Mouse (Mus musculus): ENCODE results near the gene 9230112D13Rik. TPM values are rescaled to one million over a fixed set of nuclear protein-coding genes. Genes with fewer than 3 reads are reported as not detected.

The 9230112D13Rik gene
- polyA plus RNA-seq, 1 experiment from 2014 or later = not detected

DNA sequence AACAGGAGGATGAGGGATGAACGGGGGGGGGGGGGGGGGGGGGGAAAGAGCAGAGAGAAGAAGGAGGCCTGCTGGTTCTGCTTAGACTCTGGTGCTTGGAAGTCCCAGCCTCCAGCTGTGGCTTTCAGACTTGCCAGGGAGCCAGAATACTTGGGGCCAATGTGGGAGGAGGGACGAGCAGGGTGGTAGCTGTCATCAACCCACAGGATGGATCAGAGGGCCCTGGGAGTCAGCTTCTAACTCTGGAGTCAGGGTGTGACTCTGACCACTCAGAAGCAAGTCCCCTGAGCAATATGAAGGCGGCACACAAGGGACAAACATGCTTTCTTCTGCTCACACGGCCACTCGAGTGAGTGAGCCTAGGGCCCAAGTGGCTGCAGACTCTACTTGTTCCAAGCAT lies 42.0 kb upstream of the 9230112D13Rik start:
- H3K4me2 ChIP-seq (ENCODE audit: low read depth, low read length) = no peak overlapping the region
- H3K36me3 ChIP-seq (ENCODE audit: control insufficient read depth, insufficient read depth) = peaks cover 9% of the 10 kb centered on the region
- no peak for ATAC-seq (replicated peaks; ENCODE audit: extremely low read depth, insufficient read depth, low FRiP score)
- H3K9me3 ChIP-seq (replicated peaks; ENCODE audit: control insufficient read depth, low read length) = no peaks in the 10 kb centered on the region
- H3K27me3 ChIP-seq (ENCODE audit: control insufficient read depth, insufficient read depth, low read length) = no peaks in the 10 kb centered on the region
- no peak overlapping the region for H3K4me3 ChIP-seq (ENCODE audit: low read length)
- H3K27ac ChIP-seq (ENCODE audit: low read length) = peak overlapping the region; percentile 71
- WGBS = 39% methylated on average over 5 of the region's 5 CpGs
- peaks cover 63% of the 10 kb centered on the region for H3K4me1 ChIP-seq (ENCODE audit: control insufficient read depth, insufficient read depth, low read length)
- H3K9ac ChIP-seq (ENCODE audit: low read length) = no peak overlapping the region

DNA sequence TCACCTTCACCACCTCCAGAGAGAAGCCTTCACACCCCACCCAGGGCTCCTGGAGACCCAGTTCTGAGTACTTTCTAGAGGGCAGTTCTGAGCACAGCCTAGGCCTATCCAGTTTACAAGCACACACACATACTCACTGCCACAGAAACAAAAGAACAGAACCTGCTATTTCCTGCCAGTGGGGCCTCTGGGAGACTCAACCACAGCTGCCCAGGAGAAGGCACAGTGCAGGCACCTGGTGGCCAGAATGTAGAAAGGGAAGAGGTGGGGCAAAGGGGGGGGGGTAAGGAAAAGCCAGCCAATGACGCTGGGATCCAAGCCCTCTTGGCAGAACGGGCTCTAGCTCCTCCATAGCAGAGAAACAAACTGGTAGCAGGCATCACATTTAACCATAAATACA lies 39.8 kb upstream of the 9230112D13Rik start:
- Histone ChIP-seq H3K36me3 (ENCODE audit: control insufficient read depth, insufficient read depth) (peaks cover 16% of the 10 kb centered on the region), H3K9ac (ENCODE audit: low read length) (no peak overlapping the region), H3K27ac (ENCODE audit: low read length) (peak overlapping the region; percentile 26; the same call in 1 of the 2 replicates), H3K4me2 (ENCODE audit: low read depth, low read length) (no peak overlapping the region), H3K27me3 (ENCODE audit: control insufficient read depth, insufficient read depth, low read length) (no peaks in the 10 kb centered on the region), H3K4me1 (ENCODE audit: control insufficient read depth, insufficient read depth, low read length) (peaks cover 41% of the 10 kb centered on the region), H3K4me3 (ENCODE audit: low read length) (no peak overlapping the region), H3K9me3 (replicated peaks; ENCODE audit: control insufficient read depth, low read length) (no peaks in the 10 kb centered on the region)
- WGBS = 3% methylated on average over 2 of the region's 2 CpGs
- ATAC-seq (replicated peaks; ENCODE audit: extremely low read depth, insufficient read depth, low FRiP score) = no peak

DNA sequence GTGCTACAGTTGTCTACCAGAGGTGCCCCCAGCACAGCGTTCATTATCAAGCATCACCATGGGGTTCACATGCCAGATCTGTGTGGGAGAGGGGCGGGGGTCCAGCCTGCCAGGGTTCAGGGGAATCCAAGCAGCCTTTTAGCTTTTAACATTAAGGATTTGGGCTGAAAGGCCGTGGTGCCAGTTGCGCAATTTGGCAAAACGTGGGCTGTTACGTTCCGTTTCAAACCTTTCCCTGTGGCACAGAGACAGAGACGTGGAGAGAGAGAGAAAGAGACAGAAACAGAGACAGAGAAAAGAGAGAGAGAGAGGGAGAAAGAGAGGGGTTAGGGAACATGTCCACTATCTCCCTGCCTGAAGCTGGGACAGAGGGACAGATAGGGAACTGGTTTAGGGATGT lies 39.0 kb upstream of the 9230112D13Rik start:
- ATAC-seq (replicated peaks; ENCODE audit: extremely low read depth, insufficient read depth, low FRiP score) = no peak
- peaks cover 36% of the 10 kb centered on the region for H3K4me1 ChIP-seq (ENCODE audit: control insufficient read depth, insufficient read depth, low read length)
- H3K9ac ChIP-seq (ENCODE audit: low read length) = no peak overlapping the region
- H3K9me3 ChIP-seq (replicated peaks; ENCODE audit: control insufficient read depth, low read length) = no peaks in the 10 kb centered on the region
- 0 out of 2 replicates have a peak overlapping the region, but pooled peaks have one; percentile 26 for H3K27ac ChIP-seq (ENCODE audit: low read length)
- no peak overlapping the region for H3K4me3 ChIP-seq (ENCODE audit: low read length)
- WGBS = 85% methylated on average over 8 of the region's 8 CpGs
- peaks cover 19% of the 10 kb centered on the region for H3K36me3 ChIP-seq (ENCODE audit: control insufficient read depth, insufficient read depth)
- H3K27me3 ChIP-seq (ENCODE audit: control insufficient read depth, insufficient read depth, low read length) = no peaks in the 10 kb centered on the region
- H3K4me2 ChIP-seq (ENCODE audit: low read depth, low read length) = no peak overlapping the region

DNA sequence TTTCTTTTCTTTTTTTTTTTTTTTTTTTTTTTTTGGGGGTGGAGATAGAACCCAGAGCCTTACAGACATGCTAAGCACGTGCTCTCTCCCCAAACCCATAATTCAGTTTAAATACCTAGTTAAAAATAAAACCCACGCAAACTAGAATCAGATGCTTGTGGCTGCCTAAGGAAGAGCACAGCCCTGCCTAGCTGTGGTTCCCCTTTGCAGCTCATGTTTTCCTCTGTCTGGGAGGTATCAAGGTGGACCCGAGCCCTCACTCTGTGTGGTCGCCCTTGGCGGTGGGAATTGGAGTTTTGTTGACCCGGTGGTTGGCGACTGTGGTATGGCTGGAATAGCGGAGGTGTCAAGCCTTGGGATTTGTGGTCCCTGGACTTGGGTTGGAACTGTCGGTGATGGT lies 36.3 kb upstream of the 9230112D13Rik start:
- Histone ChIP-seq H3K27me3 (ENCODE audit: control insufficient read depth, insufficient read depth, low read length) (no peaks in the 10 kb centered on the region), H3K4me3 (ENCODE audit: low read length) (no peak overlapping the region), H3K4me2 (ENCODE audit: low read depth, low read length) (no peak overlapping the region), H3K4me1 (ENCODE audit: control insufficient read depth, insufficient read depth, low read length) (peaks cover 19% of the 10 kb centered on the region), H3K36me3 (ENCODE audit: control insufficient read depth, insufficient read depth) (peaks cover 27% of the 10 kb centered on the region), H3K9ac (ENCODE audit: low read length) (no peak overlapping the region), H3K27ac (ENCODE audit: low read length) (no peak overlapping the region), H3K9me3 (replicated peaks; ENCODE audit: control insufficient read depth, low read length) (no peaks in the 10 kb centered on the region)
- WGBS = 80% methylated on average over 9 of the region's 9 CpGs
- ATAC-seq (replicated peaks; ENCODE audit: extremely low read depth, insufficient read depth, low FRiP score) = no peak

DNA sequence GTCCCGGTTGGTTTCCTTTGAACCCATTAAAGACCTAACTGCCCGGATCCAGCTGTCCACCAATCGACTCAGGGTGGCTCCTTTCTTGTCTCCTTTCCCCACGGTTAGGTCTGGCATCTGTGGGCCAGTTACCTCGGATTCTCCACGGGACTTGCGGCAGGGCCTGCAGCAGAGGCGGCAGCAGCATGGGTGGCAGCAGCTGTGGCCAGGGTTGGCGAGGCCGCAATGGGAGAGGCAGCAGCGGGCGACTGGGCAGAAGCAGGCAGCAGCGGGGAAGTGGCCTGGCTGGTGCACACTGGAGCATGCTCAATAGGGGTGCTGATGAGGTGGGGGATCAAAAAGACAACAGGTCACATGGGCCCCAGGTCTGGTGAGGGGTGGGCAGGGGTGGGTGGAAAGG lies 32.6 kb upstream of the 9230112D13Rik start:
- Histone ChIP-seq H3K4me1 (ENCODE audit: control insufficient read depth, insufficient read depth, low read length) (peaks cover 18% of the 10 kb centered on the region), H3K36me3 (ENCODE audit: control insufficient read depth, insufficient read depth) (peaks cover 27% of the 10 kb centered on the region), H3K9me3 (replicated peaks; ENCODE audit: control insufficient read depth, low read length) (no peaks in the 10 kb centered on the region), H3K27ac (ENCODE audit: low read length) (peak overlapping the region; percentile 59), H3K27me3 (ENCODE audit: control insufficient read depth, insufficient read depth, low read length) (no peaks in the 10 kb centered on the region), H3K9ac (ENCODE audit: low read length) (no peak overlapping the region), H3K4me2 (ENCODE audit: low read depth, low read length) (no peak overlapping the region), H3K4me3 (ENCODE audit: low read length) (no peak overlapping the region)
- 58% methylated on average over 13 of the region's 13 CpGs for WGBS
- no peak for ATAC-seq (replicated peaks; ENCODE audit: extremely low read depth, insufficient read depth, low FRiP score)

DNA sequence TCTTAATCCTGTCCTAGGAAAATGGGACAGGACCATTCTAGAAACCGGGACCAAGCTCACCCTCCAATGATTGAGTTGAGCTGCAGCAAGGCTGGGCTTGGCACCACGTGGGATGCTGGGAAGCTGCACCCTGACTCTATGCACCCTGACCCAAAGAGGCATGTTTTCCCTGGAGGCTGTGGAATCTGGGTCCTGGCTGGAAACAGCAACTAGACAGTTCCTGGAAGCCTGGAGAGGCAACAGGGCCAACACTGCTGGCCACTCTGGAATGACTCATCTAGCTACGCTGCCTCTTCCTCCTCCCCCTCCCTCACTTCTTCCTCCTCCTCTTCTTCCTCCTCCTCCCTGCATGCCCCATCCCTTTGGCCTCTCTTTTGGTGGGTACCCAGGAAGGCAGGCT lies 31.4 kb upstream of the 9230112D13Rik start:
- Histone ChIP-seq H3K27ac (ENCODE audit: low read length) (peak overlapping the region; percentile 29; the same call in 1 of the 2 replicates), H3K4me3 (ENCODE audit: low read length) (no peak overlapping the region), H3K27me3 (ENCODE audit: control insufficient read depth, insufficient read depth, low read length) (no peaks in the 10 kb centered on the region), H3K9ac (ENCODE audit: low read length) (no peak overlapping the region), H3K4me1 (ENCODE audit: control insufficient read depth, insufficient read depth, low read length) (peaks cover 30% of the 10 kb centered on the region), H3K4me2 (ENCODE audit: low read depth, low read length) (no peak overlapping the region), H3K36me3 (ENCODE audit: control insufficient read depth, insufficient read depth) (peaks cover 27% of the 10 kb centered on the region), H3K9me3 (replicated peaks; ENCODE audit: control insufficient read depth, low read length) (no peaks in the 10 kb centered on the region)
- ATAC-seq (replicated peaks; ENCODE audit: extremely low read depth, insufficient read depth, low FRiP score) = no peak
- 44% methylated on average over 3 of the region's 3 CpGs for WGBS

DNA sequence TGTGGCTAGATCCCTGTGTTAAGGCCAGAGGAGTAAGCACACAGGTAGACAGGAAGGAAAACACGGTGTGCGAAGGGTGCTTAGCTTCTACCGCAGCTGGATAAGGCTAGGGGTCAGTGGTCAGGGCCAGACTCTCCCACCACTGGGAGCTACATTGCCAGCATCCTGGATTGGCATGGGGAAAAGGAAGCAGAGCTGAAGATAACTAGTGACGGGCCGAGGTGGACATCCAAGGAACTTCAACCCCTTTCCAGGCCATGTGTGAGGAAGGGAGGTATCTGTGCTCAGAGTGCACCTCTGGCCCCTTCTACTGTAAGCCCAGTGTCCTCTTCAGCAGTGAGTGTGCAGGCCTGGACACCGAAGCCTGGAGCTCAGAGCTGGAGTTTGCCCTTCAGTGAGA lies 30.9 kb upstream of the 9230112D13Rik start:
- Histone ChIP-seq H3K27ac (ENCODE audit: low read length) (no peak overlapping the region; the same call in 1 of the 2 replicates), H3K27me3 (ENCODE audit: control insufficient read depth, insufficient read depth, low read length) (no peaks in the 10 kb centered on the region), H3K36me3 (ENCODE audit: control insufficient read depth, insufficient read depth) (peaks cover 25% of the 10 kb centered on the region), H3K4me3 (ENCODE audit: low read length) (no peak overlapping the region), H3K9me3 (replicated peaks; ENCODE audit: control insufficient read depth, low read length) (no peaks in the 10 kb centered on the region), H3K4me1 (ENCODE audit: control insufficient read depth, insufficient read depth, low read length) (peaks cover 35% of the 10 kb centered on the region), H3K9ac (ENCODE audit: low read length) (no peak overlapping the region), H3K4me2 (ENCODE audit: low read depth, low read length) (no peak overlapping the region)
- ATAC-seq (replicated peaks; ENCODE audit: extremely low read depth, insufficient read depth, low FRiP score) = no peak
- 68% methylated on average over 6 of the region's 6 CpGs for WGBS

DNA sequence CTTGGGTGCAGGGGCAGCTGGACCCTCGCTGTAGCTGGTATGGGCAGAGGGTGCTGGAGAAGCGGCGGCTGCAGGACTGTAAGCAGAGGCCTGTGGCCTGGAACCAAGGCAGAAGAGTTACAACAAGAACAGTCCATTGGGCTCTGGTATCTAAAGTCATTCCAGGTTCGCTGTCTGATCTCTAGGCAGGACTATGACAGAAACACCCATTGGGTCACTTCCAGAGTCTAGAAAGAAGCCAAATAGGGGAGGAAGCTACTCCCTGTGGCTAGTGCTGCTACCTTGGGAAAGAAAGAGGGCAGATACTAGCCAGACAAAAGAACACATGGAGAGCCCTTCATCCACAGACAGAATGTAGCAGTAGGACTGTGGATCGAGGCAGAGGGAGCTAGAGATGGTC lies 29.6 kb upstream of the 9230112D13Rik start:
- Histone ChIP-seq H3K4me3 (ENCODE audit: low read length) (no peak overlapping the region), H3K27me3 (ENCODE audit: control insufficient read depth, insufficient read depth, low read length) (no peaks in the 10 kb centered on the region), H3K9ac (ENCODE audit: low read length) (no peak overlapping the region; the same call in 1 of the 2 replicates), H3K4me1 (ENCODE audit: control insufficient read depth, insufficient read depth, low read length) (peaks cover 46% of the 10 kb centered on the region), H3K36me3 (ENCODE audit: control insufficient read depth, insufficient read depth) (peaks cover 19% of the 10 kb centered on the region), H3K9me3 (replicated peaks; ENCODE audit: control insufficient read depth, low read length) (no peaks in the 10 kb centered on the region), H3K27ac (ENCODE audit: low read length) (no peak overlapping the region), H3K4me2 (ENCODE audit: low read depth, low read length) (no peak overlapping the region)
- ATAC-seq (replicated peaks; ENCODE audit: extremely low read depth, insufficient read depth, low FRiP score) = no peak
- 82% methylated on average over 5 of the region's 5 CpGs for WGBS

DNA sequence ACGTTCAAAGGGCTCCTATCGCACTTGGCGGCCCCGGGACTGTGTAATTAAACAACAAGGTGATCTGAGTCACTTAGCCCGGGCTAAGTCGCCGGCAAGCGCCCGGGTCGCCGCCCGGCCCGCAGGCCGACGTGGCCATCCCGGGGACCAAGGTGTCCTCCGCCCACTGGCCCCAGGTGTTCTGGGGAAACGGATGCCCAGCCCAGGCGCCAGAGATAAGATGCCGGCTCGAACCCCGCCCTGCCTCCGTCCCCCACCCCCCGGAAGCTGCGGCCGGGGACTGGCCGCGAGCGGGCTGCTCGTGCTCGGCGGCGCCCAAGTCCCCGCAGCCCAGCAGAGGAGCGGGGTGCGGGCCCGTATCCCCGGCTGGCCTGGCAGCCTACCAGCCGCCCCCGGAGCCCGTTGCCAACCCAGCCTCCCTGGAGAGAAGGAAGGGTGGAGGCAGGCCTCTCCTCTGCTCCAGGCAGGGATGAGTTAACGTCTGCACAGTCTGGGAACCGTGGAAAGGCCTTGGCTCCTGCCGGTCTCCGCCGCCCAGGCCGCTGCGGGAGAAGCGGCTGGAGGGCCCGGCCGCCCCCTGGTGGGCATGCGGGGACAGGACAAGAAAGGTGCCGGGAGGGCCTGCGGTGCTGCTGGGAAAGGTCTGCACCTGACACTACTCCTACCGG lies 26.5 kb upstream of the 9230112D13Rik start:
- WGBS = 2% methylated on average over 55 of the region's 55 CpGs
- H3K4me1 ChIP-seq (ENCODE audit: control insufficient read depth, insufficient read depth, low read length) = peaks cover 61% of the 10 kb centered on the region
- H3K9ac ChIP-seq (ENCODE audit: low read length) = peak overlapping the region; percentile 76
- H3K36me3 ChIP-seq (ENCODE audit: control insufficient read depth, insufficient read depth) = peaks cover 10% of the 10 kb centered on the region
- no peaks in the 10 kb centered on the region for H3K9me3 ChIP-seq (replicated peaks; ENCODE audit: control insufficient read depth, low read length)
- ATAC-seq (replicated peaks; ENCODE audit: extremely low read depth, insufficient read depth, low FRiP score) = peak; percentile 74
- H3K4me2 ChIP-seq (ENCODE audit: low read depth, low read length) = peak overlapping the region; percentile 73
- peak overlapping the region; percentile 58 for H3K4me3 ChIP-seq (ENCODE audit: low read length)
- H3K27ac ChIP-seq (ENCODE audit: low read length) = peak overlapping the region; percentile 84
- no peaks in the 10 kb centered on the region for H3K27me3 ChIP-seq (ENCODE audit: control insufficient read depth, insufficient read depth, low read length)
